Mouse (Mus musculus): ENCODE data around the gene Cyp4f40.
"Not testable (repeated sequence)": the region's sequence is repeated elsewhere in the genome, so short reads cannot be mapped to it uniquely, and the experiment has no call there.

Gene Cyp4f40

GRCm38 (mm10) chr17:32722151-32722550 lies 63.5 kb downstream of the Cyp4f40 start:
- not testable (repeated sequence) for DNase-seq

GRCm38 (mm10) chr17:32722771-32723170 lies 64.1 kb downstream of the Cyp4f40 start:
- DNase-seq = no peak

GRCm38 (mm10) chr17:32726360-32726759 lies 67.7 kb downstream of the Cyp4f40 start:
- not testable (repeated sequence) for DNase-seq

Measured in cerebellum, postnatal 14 days (tissue).